Mouse (Mus musculus) macrophage (primary cell): Measurements from ENCODE around the gene Gmip. TPM values are rescaled to one million over a fixed set of nuclear protein-coding genes. Genes with fewer than 3 reads are reported as not detected.
A peak's percentile ranks its signal among the peaks of the same experiment; 100 is the strongest.

ENCODE experiments used
- H3K27ac ChIP-seq: fragments of 350-480 bp; formaldehyde crosslinking; 2 replicates; pipeline ENCODE4 v1.9.0; 2021
- H3K36me3 ChIP-seq: fragments of 350-480 bp; formaldehyde crosslinking; 2 replicates; pipeline ENCODE4 v1.9.0; 2021; ENCODE audit errors: inconsistent target
- H3K4me3 ChIP-seq: fragments of 350-480 bp; formaldehyde crosslinking; 2 replicates; pipeline ENCODE4 v1.9.0; 2021; ENCODE audit errors: inconsistent target
- H3K79me2 ChIP-seq: fragments of 350-480 bp; formaldehyde crosslinking; 2 replicates; pipeline ENCODE4 v1.9.0; 2021; ENCODE audit errors: inconsistent target
- WGBS: methylation state at CpG from one replicate; pipeline ENCODE4 v1.1.7; 2026; ENCODE audit warnings: inconsistent platforms; ENCODE audit not compliant: missing documents; 5-methylcytosine and 5-hydroxymethylcytosine counted together
- polyA plus RNA-seq: library from polyadenylated mRNA; stranded (reverse); fragments of 250-400 nt; gene quantifications from 3 replicates; pipeline ENCODE4 v1.2.4, GENCODE M21; 2018; ENCODE audit warnings: inconsistent platforms

Gene Gmip
- polyA plus RNA-seq, 1 experiment from 2014 or later: 60.5 TPM

GRCm38 (mm10) chr8:69815396-69815795 is 6.9 kb downstream of the Gmip start:
- H3K27ac ChIP-seq: no peak overlapping the region
- H3K36me3 ChIP-seq: peaks cover 95% of the 10 kb centered on the region
- H3K4me3 ChIP-seq: no peak overlapping the region
- WGBS: 100% methylated on average over 4 of the region's 4 CpGs
- H3K79me2 ChIP-seq: peaks cover 7% of the 10 kb centered on the region

- H3K27ac ChIP-seq: no peak overlapping the region
- no peak overlapping the region for H3K4me3 ChIP-seq
- H3K79me2 ChIP-seq: no peaks in the 10 kb centered on the region; the same call in 1 of the 2 replicates
- H3K36me3 ChIP-seq: peaks cover 54% of the 10 kb centered on the region
- 94% methylated on average over 9 of the region's 9 CpGs for WGBS
Measured at GRCm38 (mm10) chr8:69820466-69820865, 12.0 kb downstream of the Gmip start.

- 2% methylated on average over 10 of the region's 22 CpGs for WGBS
- H3K79me2 ChIP-seq: no peaks in the 10 kb centered on the region
- H3K4me3 ChIP-seq: peak overlapping the region; percentile 12; the same call in 1 of the 2 replicates
- H3K36me3 ChIP-seq: peaks cover 39% of the 10 kb centered on the region
- H3K27ac ChIP-seq: no peak overlapping the region
Measured at GRCm38 (mm10) chr8:69821971-69822385, 13.5 kb downstream of the Gmip start.

GRCm38 (mm10) chr8:69822386-69823191 is 14.1 kb downstream of the Gmip start, which contains the start of gene Lpar2:
Lpar2 (plus strand) TSS chr8:69822429.
- no peak within 1 kb of the TSS for H3K27ac ChIP-seq
- peak within 1 kb of the TSS; percentile 12; the same call in 1 of the 2 replicates for H3K4me3 ChIP-seq
- H3K79me2 ChIP-seq: no peaks in the 10 kb centered on the region
- WGBS: 15% methylated on average over 28 of the region's 35 CpGs
- H3K36me3 ChIP-seq: peaks cover 33% of the 10 kb centered on the region

GRCm38 (mm10) chr8:69826371-69826770 is 17.9 kb downstream of the Gmip start:
- 94% methylated on average over 12 of the region's 12 CpGs for WGBS
- Histone ChIP-seq H3K4me3 (no peak overlapping the region), H3K36me3 (no peaks in the 10 kb centered on the region), H3K27ac (no peak overlapping the region), H3K79me2 (no peaks in the 10 kb centered on the region)

- Histone ChIP-seq H3K36me3 (no peaks in the 10 kb centered on the region), H3K4me3 (peak within 1 kb of the TSS; percentile 34), H3K79me2 (no peaks in the 10 kb centered on the region), H3K27ac (no peak within 1 kb of the TSS)
- under 1% methylated on average over 38 of the region's 38 CpGs for WGBS
Measured at GRCm38 (mm10) chr8:69832298-69832853, 23.9 kb downstream of the Gmip start, which contains the start of gene Pbx4. Pbx4 (plus strand) TSS chr8:69832491.

GRCm38 (mm10) chr8:69837057-69837682 is 28.7 kb downstream of the Gmip start:
- WGBS: 86% methylated on average over 7 of the region's 8 CpGs
- Histone ChIP-seq H3K27ac (no peak overlapping the region), H3K36me3 (no peaks in the 10 kb centered on the region), H3K4me3 (no peak overlapping the region), H3K79me2 (no peaks in the 10 kb centered on the region)

GRCm38 (mm10) chr8:69847167-69848065 is 38.9 kb downstream of the Gmip start:
- Histone ChIP-seq H3K4me3 (no peak overlapping the region), H3K36me3 (no peaks in the 10 kb centered on the region), H3K79me2 (no peaks in the 10 kb centered on the region), H3K27ac (no peak overlapping the region)
- WGBS: 90% methylated on average over 3 of the region's 3 CpGs

GRCm38 (mm10) chr8:69848951-69849350 is 40.5 kb downstream of the Gmip start:
- WGBS: 94% methylated on average over 8 of the region's 8 CpGs
- Histone ChIP-seq H3K27ac (no peak overlapping the region), H3K36me3 (no peaks in the 10 kb centered on the region), H3K79me2 (no peaks in the 10 kb centered on the region), H3K4me3 (no peak overlapping the region)

GRCm38 (mm10) chr8:69849899-69850298 is 41.4 kb downstream of the Gmip start:
- Histone ChIP-seq H3K36me3 (no peaks in the 10 kb centered on the region), H3K79me2 (no peaks in the 10 kb centered on the region), H3K27ac (no peak overlapping the region), H3K4me3 (no peak overlapping the region)
- WGBS: 63% methylated on average over 3 of the region's 3 CpGs

- Histone ChIP-seq H3K27ac (no peak overlapping the region), H3K79me2 (no peaks in the 10 kb centered on the region), H3K36me3 (no peaks in the 10 kb centered on the region), H3K4me3 (no peak overlapping the region)
- 74% methylated on average over 7 of the region's 7 CpGs for WGBS
Measured at GRCm38 (mm10) chr8:69850926-69851506, 42.5 kb downstream of the Gmip start.

GRCm38 (mm10) chr8:69853869-69854268 is 45.4 kb downstream of the Gmip start:
- no peak overlapping the region for H3K4me3 ChIP-seq
- no peaks in the 10 kb centered on the region for H3K36me3 ChIP-seq
- WGBS: 91% methylated on average over 10 of the region's 10 CpGs
- H3K79me2 ChIP-seq: no peaks in the 10 kb centered on the region
- H3K27ac ChIP-seq: no peak overlapping the region

GRCm38 (mm10) chr8:69860807-69861206 is 52.3 kb downstream of the Gmip start:
- H3K79me2 ChIP-seq: no peaks in the 10 kb centered on the region
- no peak overlapping the region for H3K4me3 ChIP-seq
- H3K27ac ChIP-seq: no peak overlapping the region
- no peaks in the 10 kb centered on the region for H3K36me3 ChIP-seq
- WGBS: 82% methylated on average over 4 of the region's 4 CpGs

GRCm38 (mm10) chr8:69861251-69861650 is 52.8 kb downstream of the Gmip start:
- 21% methylated on average over 2 of the region's 2 CpGs for WGBS

More at GRCm38 (mm10) chr8:69861251-69861650, 52.8 kb downstream of the Gmip start:
- H3K36me3 ChIP-seq: no peaks in the 10 kb centered on the region
- H3K27ac ChIP-seq: no peak overlapping the region
- no peaks in the 10 kb centered on the region for H3K79me2 ChIP-seq
- H3K4me3 ChIP-seq: no peak overlapping the region
